Comparison of ENCODE assay signal across 12 mouse cellular contexts in genomic region chr2:120482506-120483389, GRCm38 (mm10). TPM values are rescaled to one million over a fixed set of nuclear protein-coding genes. Genes with fewer than 3 reads are reported as not detected.
DNase-seq lines count a peak whose midpoint lies in the region; ATAC-seq and TF ChIP-seq lines count a peak whose summit lies in the region.
"Had no signal": no experiment of that assay in that cellular context is flagged by ENCODE, and none has a peak within 500 bp of the region (broad histone marks: within the 10 kb centered on the region; RNA-seq: fewer than 3 reads in every experiment).

No protein-coding gene starts in this region.

- H3K4me1 ChIP-seq in heart, adult 2 months (ENCODE audit: control insufficient read depth, insufficient read depth, low read length): peaks cover 3% of the 10 kb centered on the region; the same call in 1 of the 2 replicates
- H3K4me1 ChIP-seq in intestine, embryonic 16.5 days (ENCODE audit: control insufficient read depth, insufficient read depth, low read length): no peaks in the 10 kb centered on the region; the same call in 1 of the 2 replicates
- H3K4me1 ChIP-seq in liver, embryonic 12.5 days: peaks cover 7% of the 10 kb centered on the region; the same call in 1 of the 2 replicates
- H3K4me1 ChIP-seq in cerebellum, adult 2 months (ENCODE audit: control insufficient read depth, insufficient read depth, low read length): no peaks in the 10 kb centered on the region
- H3K4me1 ChIP-seq: hindbrain, embryonic 13.5 days had no signal

- no peak overlapping the region for H3K4me2 ChIP-seq in intestine, embryonic 16.5 days (ENCODE audit: low read depth, low read length)
- H3K4me2 ChIP-seq in liver, embryonic 12.5 days: no peak overlapping the region
- H3K4me2 ChIP-seq: hindbrain, embryonic 13.5 days had no signal

- H3K27me3 ChIP-seq in heart, adult 2 months (ENCODE audit: control insufficient read depth, insufficient read depth, low read length): no peaks in the 10 kb centered on the region
- H3K27me3 ChIP-seq in intestine, embryonic 16.5 days (replicated peaks; ENCODE audit: control insufficient read depth, insufficient read depth, low read length): no peaks in the 10 kb centered on the region
- H3K27me3 ChIP-seq in liver, embryonic 12.5 days (replicated peaks): no peaks in the 10 kb centered on the region
- H3K27me3 ChIP-seq in cerebellum, adult 2 months (ENCODE audit: control insufficient read depth, insufficient read depth, low read length): no peaks in the 10 kb centered on the region
- H3K27me3 ChIP-seq: megakaryocyte, embryonic 14.5 days had no signal

- no peak for TF ChIP-seq CTCF in heart, adult 2 months (IDR thresholded peaks at IDR 0.05)
- no peak for TF ChIP-seq CTCF in cerebellum, adult 2 months (IDR thresholded peaks at IDR 0.05; ENCODE audit: borderline replicate concordance, insufficient read depth, low read depth, low read length)

- 0 out of 2 replicates have a peak, but pooled peaks have one; percentile 25 for TF ChIP-seq POLR2A in heart, adult 2 months (IDR thresholded peaks at IDR 0.05; ENCODE audit: insufficient read depth, low read depth, low read length)
- no peak for TF ChIP-seq POLR2A in cerebellum, adult 2 months (IDR thresholded peaks at IDR 0.05; ENCODE audit: borderline replicate concordance, insufficient read depth, low read length)

- no peak overlapping the region for H3K4me3 ChIP-seq in heart, adult 2 months
- no peak overlapping the region for H3K4me3 ChIP-seq in intestine, embryonic 16.5 days (ENCODE audit: low read length)
- no peak overlapping the region for H3K4me3 ChIP-seq in liver, embryonic 12.5 days
- no peak overlapping the region for H3K4me3 ChIP-seq in cerebellum, adult 2 months (replicated peaks; ENCODE audit: insufficient read depth, low read depth, low read length)
- H3K4me3 ChIP-seq: hindbrain, embryonic 13.5 days; megakaryocyte, embryonic 14.5 days had no signal

- no peak overlapping the region for H3K9ac ChIP-seq in heart, adult 2 months (ENCODE audit: low read depth, low read length)
- H3K9ac ChIP-seq in intestine, embryonic 16.5 days (ENCODE audit: low read depth, low read length): no peak overlapping the region
- H3K9ac ChIP-seq in liver, embryonic 12.5 days: no peak overlapping the region
- H3K9ac ChIP-seq: hindbrain, embryonic 13.5 days had no signal

- H3K9me3 ChIP-seq in intestine, embryonic 16.5 days (ENCODE audit: control insufficient read depth, low read length): no peaks in the 10 kb centered on the region
- H3K9me3 ChIP-seq in liver, embryonic 12.5 days (replicated peaks): no peaks in the 10 kb centered on the region
- H3K9me3 ChIP-seq: hindbrain, embryonic 13.5 days; megakaryocyte, embryonic 14.5 days had no signal

- no peak for TF ChIP-seq EP300 in heart, adult 2 months (IDR thresholded peaks at IDR 0.05; ENCODE audit: insufficient read depth, low read depth, low read length)

- peak; percentile 95 for ATAC-seq in intestine, embryonic 16.5 days
- ATAC-seq in liver, embryonic 12.5 days: no peak

- H3K79me2 ChIP-seq in heart, adult 2 months (replicated peaks; ENCODE audit: control insufficient read depth, insufficient read depth, low read length): no peaks in the 10 kb centered on the region

- 44% methylated on average over 8 of the region's 8 CpGs for WGBS in heart, adult 2 months
- WGBS in intestine, embryonic 16.5 days: 56% methylated on average over 8 of the region's 8 CpGs
- 54% methylated on average over 8 of the region's 8 CpGs for WGBS in liver, embryonic 12.5 days (ENCODE audit: insufficient replicate concordance)
- WGBS in cerebellum, adult 2 months: 81% methylated on average over 8 of the region's 8 CpGs

- H3K27ac ChIP-seq in heart, adult 2 months: peak overlapping the region; percentile 71
- peak overlapping the region; percentile 73 for H3K27ac ChIP-seq in intestine, embryonic 16.5 days (ENCODE audit: low read length)
- no peak overlapping the region for H3K27ac ChIP-seq in liver, embryonic 12.5 days
- no peak overlapping the region for H3K27ac ChIP-seq in cerebellum, adult 2 months (ENCODE audit: insufficient read depth, low read length)
- H3K27ac ChIP-seq: hindbrain, embryonic 13.5 days had no signal

- DNase-seq in CD4-positive, CD25-positive, alpha-beta regulatory T cell, adult 2 months (ENCODE audit: low read depth, low spot score): peak; percentile 46
- peak in 1 of 2 experiments; percentile 33 for DNase-seq in heart, adult 2 months
- DNase-seq in naive thymus-derived CD4-positive, alpha-beta T cell, adult 2 months (ENCODE audit: low read depth): peak; percentile 28
- no peak for DNase-seq in adrenal gland, postnatal 25 days
- DNase-seq in right cerebral cortex, postnatal 14 days: no peak
- no peak for DNase-seq in cerebellum, adult 2 months
- DNase-seq: adrenal gland, postnatal 14 days; left cerebral cortex, postnatal 4 days had no signal

- intact Hi-C loops in heart, adult 2 months (cut with DNase I): loop anchor here (5.0 kb wide), 2 partner anchors 125 to 385 kb away; partner anchors contain the start of genes Haus2 and Lrrc57

- H3K36me3 ChIP-seq in heart, adult 2 months (ENCODE audit: control insufficient read depth, insufficient read depth, low read length): no peaks in the 10 kb centered on the region
- no peaks in the 10 kb centered on the region for H3K36me3 ChIP-seq in intestine, embryonic 16.5 days (ENCODE audit: control insufficient read depth, insufficient read depth, low read length)
- no peaks in the 10 kb centered on the region for H3K36me3 ChIP-seq in liver, embryonic 12.5 days
- H3K36me3 ChIP-seq: hindbrain, embryonic 13.5 days had no signal

RNA-seq across cellular contexts. Expression of gene Capn3, which starts 26.9 kb away (rescaled TPM):
- total RNA-seq in heart, adult 2 months (2021): 1 to 10 TPM; 1.5 to 1.9 TPM
- 2.6 and 3.0 TPM in 2 replicates for polyA plus RNA-seq in heart, adult 2 months (2012; rRNA removed)
- 0.77 and 0.92 TPM in 2 replicates for polyA plus RNA-seq in intestine, embryonic 16.5 days (2015; fragmentation: Nextera tagmentation; extraction: Ambion mirVana)
- polyA plus RNA-seq in liver, embryonic 12.5 days (2016; fragmentation: Nextera tagmentation; extraction: Ambion mirVana): 6.3 and 6.9 TPM in 2 replicates
- total RNA-seq in adrenal gland, postnatal 25 days (2021): 0.36 TPM in 1 of 2 replicates, not detected in the other
- 1.4 and 1.7 TPM in 2 replicates for polyA plus RNA-seq in cerebellum, adult 2 months (2012; rRNA removed)

Comparison
In these comparisons a context has a peak if more than half of its experiments do, and no peak if none do; other contexts are left out.
1. DNase-seq: peak in CD4-positive, CD25-positive, alpha-beta regulatory T cell, adult 2 months (single experiment) and naive thymus-derived CD4-positive, alpha-beta T cell, adult 2 months (single experiment); none in adrenal gland, postnatal 25 days (single experiment), right cerebral cortex, postnatal 14 days (single experiment) and cerebellum, adult 2 months (0 of 2).
2. H3K27ac ChIP-seq: peak in heart, adult 2 months (single experiment) and intestine, embryonic 16.5 days (single experiment); none in liver, embryonic 12.5 days (single experiment) and cerebellum, adult 2 months (single experiment).